Mouse (Mus musculus) kidney, adult 2 months (tissue): Measurements from ENCODE around the gene Rbbp5.
"Not testable (repeated sequence)": the region's sequence is repeated elsewhere in the genome, so short reads cannot be mapped to it uniquely, and the experiment has no call there.

Source experiments
- CTCF ChIP-seq: fragments of 200-500 bp; conservative IDR thresholded peaks from 2 replicates; pipeline ENCODE4 v1.5.1; 2011; ENCODE audit warnings: low read depth, mild to moderate bottlenecking, control low read depth, low read length, moderate library complexity, mixed read lengths; ENCODE audit not compliant: insufficient read depth, insufficient read length
- POLR2A ChIP-seq: fragments of 200-500 bp; IDR thresholded peaks from one replicate; pipeline ENCODE4 v1.6.1; 2011; ENCODE audit warnings: low read depth, low read length, control low read depth

DNA sequence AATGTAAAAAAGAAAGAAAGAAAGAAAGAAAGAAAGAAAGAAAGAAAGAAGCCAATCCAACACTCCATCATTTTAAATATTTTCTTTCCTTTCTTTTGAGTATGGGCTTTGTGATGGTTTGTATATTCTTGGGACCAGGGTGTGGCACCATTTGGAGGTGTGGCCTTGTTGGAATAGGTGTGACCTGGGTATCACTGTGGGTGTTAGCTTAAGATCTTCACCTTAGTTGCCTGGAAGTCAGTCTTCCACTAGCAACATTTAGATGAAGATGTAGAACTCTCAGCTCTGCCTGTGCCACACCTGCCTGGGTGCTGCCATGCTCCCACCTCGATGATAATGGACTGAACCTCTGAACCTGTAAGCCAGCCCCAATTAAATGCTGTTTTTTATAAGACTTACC, 7.1 kb upstream of the Rbbp5 start:
- not testable (repeated sequence) for TF ChIP-seq CTCF, POLR2A
